Mouse (Mus musculus) MEL (cell line): ENCODE data around the gene Twnk.

Experiments used
- CHD1 ChIP-seq: IDR thresholded peaks from 2 replicates; pipeline ENCODE4 v1.6.1; 2012; ENCODE audit warnings: low read depth, mild to moderate bottlenecking, inconsistent platforms, low read length, improper control_type of control experiment
- CTCF ChIP-seq, 3 experiments: IDR thresholded peaks in 2 of 3; conservative IDR thresholded peaks in 1 of 3; 2 replicates each; pipeline ENCODE4 v1.5.1; 2011 to 2012; ENCODE audit warnings: low read length in 3 of 3, low read depth in 2 of 3, mild to moderate bottlenecking in 2 of 3, improper control_type of control experiment in 1 of 3, inconsistent platforms in 1 of 3, mixed read lengths in 1 of 3, moderate library complexity in 1 of 3; ENCODE audit not compliant: control insufficient read depth in 1 of 3, insufficient read depth in 1 of 3, poor library complexity in 1 of 3, severe bottlenecking in 1 of 3
- ELF1 ChIP-seq: IDR thresholded peaks from 2 replicates; pipeline ENCODE4 v1.6.1; 2014; ENCODE audit warnings: low read depth, mild to moderate bottlenecking, inconsistent platforms, low read length, improper control_type of control experiment, moderate library complexity
- EP300 ChIP-seq, 2 experiments: IDR thresholded peaks; 2 replicates each; pipeline ENCODE4 v1.6.1; 2011; ENCODE audit warnings: improper control_type of control experiment in 2 of 2, low read length in 2 of 2, low read depth in 1 of 2, mild to moderate bottlenecking in 1 of 2
- GATA1 ChIP-seq: IDR thresholded peaks from 2 replicates; pipeline ENCODE4 v1.6.1; 2011; ENCODE audit warnings: low read depth, low read length, improper control_type of control experiment
- MEF2A ChIP-seq: IDR thresholded peaks from 2 replicates; pipeline ENCODE4 v1.6.1; 2014; ENCODE audit warnings: low read depth, mild to moderate bottlenecking, inconsistent platforms, low read length, improper control_type of control experiment; ENCODE audit not compliant: poor library complexity, insufficient replicate concordance, severe bottlenecking; ENCODE audit errors: extremely low read depth
- MYC ChIP-seq: IDR thresholded peaks from 2 replicates; pipeline ENCODE4 v1.6.1; 2011; ENCODE audit warnings: low read depth, mild to moderate bottlenecking, low read length, improper control_type of control experiment, moderate library complexity
- POLR2A ChIP-seq, 2 experiments: IDR thresholded peaks; 2 replicates each; pipeline ENCODE4 v1.6.1; 2011 to 2012; ENCODE audit warnings: low read length in 2 of 2, mild to moderate bottlenecking in 2 of 2, control low read depth in 1 of 2, improper control_type of control experiment in 1 of 2, low read depth in 1 of 2, moderate library complexity in 1 of 2; ENCODE audit not compliant: control insufficient read depth in 1 of 2, insufficient read depth in 1 of 2, poor library complexity in 1 of 2
- POLR2AphosphoS5 ChIP-seq: IDR thresholded peaks from 2 replicates; pipeline ENCODE4 v1.6.1; 2012; ENCODE audit warnings: low read depth, borderline replicate concordance, mild to moderate bottlenecking, inconsistent platforms, low read length, moderate library complexity, mixed read lengths
- SIN3A ChIP-seq: IDR thresholded peaks from 2 replicates; pipeline ENCODE4 v1.6.1; 2012; ENCODE audit warnings: low read length, improper control_type of control experiment, inconsistent platforms
- USF2 ChIP-seq, 2 experiments: IDR thresholded peaks; 2 replicates each; pipeline ENCODE4 v1.6.1; 2011 to 2012; ENCODE audit warnings: improper control_type of control experiment in 2 of 2, low read length in 2 of 2, borderline replicate concordance in 1 of 2, inconsistent platforms in 1 of 2, low read depth in 1 of 2, mild to moderate bottlenecking in 1 of 2; ENCODE audit not compliant: insufficient read depth in 1 of 2
- ZC3H11A ChIP-seq: IDR thresholded peaks from 2 replicates; pipeline ENCODE4 v1.6.1; 2012; ENCODE audit warnings: low read depth, mild to moderate bottlenecking, inconsistent platforms, low read length, improper control_type of control experiment
- ZNF384 ChIP-seq: IDR thresholded peaks from 2 replicates; pipeline ENCODE4 v1.6.1; 2012; ENCODE audit warnings: low read depth, mild to moderate bottlenecking, inconsistent platforms, low read length, improper control_type of control experiment

DNA sequence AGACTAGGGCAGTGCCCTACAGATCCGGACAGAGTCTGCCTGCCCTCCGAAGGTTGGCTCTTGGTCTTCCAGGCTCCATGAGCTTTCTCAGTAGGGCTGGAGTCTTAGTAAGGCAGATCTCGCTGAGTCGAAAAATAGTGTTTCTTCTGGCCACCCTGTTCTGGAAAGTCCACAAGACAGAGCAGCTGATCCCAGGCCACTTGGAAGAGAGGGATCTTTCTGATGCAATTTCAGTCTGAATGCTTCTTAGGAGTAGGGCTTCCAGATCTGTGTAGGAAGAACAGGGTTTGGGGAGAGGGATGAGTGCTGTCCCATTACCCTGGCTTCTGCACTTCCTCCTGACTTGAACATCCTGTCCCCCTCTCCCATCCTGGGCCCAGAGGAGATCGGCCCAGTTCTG lies 40.2 kb downstream of the Twnk start, which contains the start of gene Pdzd7:
- TF ChIP-seq POLR2A (IDR thresholded peaks at IDR 0.05; ENCODE audit: control insufficient read depth in 1 of 2, insufficient read depth in 1 of 2, low read depth in 1 of 2, low read length in 2 of 2, poor library complexity in 1 of 2) (no peak), EP300 (IDR thresholded peaks at IDR 0.05; ENCODE audit: low read depth in 1 of 2, low read length in 2 of 2) (no peak), USF2 (IDR thresholded peaks at IDR 0.05; ENCODE audit: borderline replicate concordance in 1 of 2, insufficient read depth in 1 of 2, low read depth in 1 of 2, low read length in 2 of 2) (no peak), CTCF (IDR thresholded peaks at IDR 0.05 in 2 of 3, conservative IDR thresholded peaks at IDR 0.05 in 1 of 3; ENCODE audit: control insufficient read depth in 1 of 3, insufficient read depth in 1 of 3, low read depth in 2 of 3, low read length in 3 of 3, poor library complexity in 1 of 3, severe bottlenecking in 1 of 3) (no peak), ELF1 (no peak), GATA1 (no peak), CHD1 (no peak), ZC3H11A (no peak), MYC (no peak), POLR2AphosphoS5 (no peak), ZNF384 (no peak), SIN3A (no peak), MEF2A (no peak)
